Mouse (Mus musculus) liver, embryonic 11.5 days (tissue): ENCODE measurements at regions not wholly inside any gene's neighbourhood (a gene's known extent, or its start where the extent isn't known, plus 50 kb on each side); places are given as distances from the start of the nearest gene placed in this dataset.

Experiments used
- ATAC-seq: fragments of 200-750 bp; cut with Nextera tagmentation; replicated peaks from 2 replicates; pipeline ENCODE4 v1.8.0; 2017; ENCODE audit warnings: moderate number of reproducible peaks, mild to moderate bottlenecking, moderate TSS enrichment, moderate library complexity; ENCODE audit not compliant: low FRiP score
- DNase-seq: peaks from one replicate; pipeline ENCODE4 v3.0.0-alpha.2; 2017; ENCODE audit warnings: low spot score
- H3K27ac ChIP-seq: fragments of 300-500 bp; sonication (generic); 2 replicates; pipeline ENCODE4 v1.5.1; 2014; ENCODE audit warnings: mild to moderate bottlenecking, low read depth, low read length, control low read depth
- H3K27me3 ChIP-seq: fragments of 300-500 bp; sonication (generic); replicated peaks from 2 replicates; pipeline ENCODE4 v1.6.1; 2014; ENCODE audit warnings: low read length, mixed read lengths; ENCODE audit not compliant: control insufficient read depth, insufficient read depth
- H3K36me3 ChIP-seq: fragments of 300-500 bp; sonication (generic); 2 replicates; pipeline ENCODE4 v1.6.1; 2014; ENCODE audit warnings: mild to moderate bottlenecking, low read length, moderate library complexity, mixed read lengths; ENCODE audit not compliant: control insufficient read depth, insufficient read depth
- H3K4me1 ChIP-seq: fragments of 300-500 bp; sonication (generic); replicated peaks from 2 replicates; pipeline ENCODE4 v1.6.1; 2014; ENCODE audit warnings: low read length, mixed read lengths; ENCODE audit not compliant: control insufficient read depth, insufficient read depth
- H3K4me2 ChIP-seq: fragments of 300-500 bp; sonication (generic); 2 replicates; pipeline ENCODE4 v1.6.1; 2014; ENCODE audit warnings: mild to moderate bottlenecking, control low read depth, moderate library complexity
- H3K4me3 ChIP-seq: fragments of 300-500 bp; sonication (generic); 2 replicates; pipeline ENCODE4 v1.5.1; 2014; ENCODE audit warnings: low read depth, low read length, control low read depth
- H3K9ac ChIP-seq: fragments of 300-500 bp; sonication (generic); 2 replicates; pipeline ENCODE4 v1.6.1; 2014; ENCODE audit warnings: low read depth, low read length, control low read depth
- H3K9me3 ChIP-seq: fragments of 300-500 bp; sonication (generic); 2 replicates; pipeline ENCODE4 v1.6.1; 2016; ENCODE audit warnings: low read length, inconsistent platforms, mixed read lengths; ENCODE audit not compliant: control insufficient read depth
- WGBS: fragments of 180-500 bp; shearing (Covaris S2); extraction: QIAGEN DNeasy Blood & Tissue Kit; methylation state at CpG from one replicate; pipeline ENCODE4 v1.1.7; 2014; 5-methylcytosine and 5-hydroxymethylcytosine counted together

DNA sequence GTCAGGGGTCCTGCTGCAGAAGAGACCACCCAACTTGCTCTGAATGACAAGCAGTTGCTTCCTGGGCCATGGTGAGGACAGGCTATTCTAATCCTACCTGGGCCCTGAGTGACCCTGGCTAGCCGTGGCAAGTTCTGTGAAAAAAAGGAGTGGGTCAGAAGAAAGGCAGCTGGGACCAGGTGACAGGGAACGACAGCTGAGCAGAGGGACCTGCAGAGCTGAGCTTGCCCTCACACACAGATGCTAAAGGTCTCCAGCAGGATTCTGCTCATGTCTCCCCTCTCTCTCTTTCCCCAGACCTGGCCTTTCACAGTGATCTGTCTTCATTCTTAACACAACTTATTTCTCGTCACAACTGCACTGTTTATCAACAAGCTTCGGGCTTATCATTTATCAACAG lies 206.4 kb downstream of the Gm12728 start:
- H3K4me2 ChIP-seq = no peak overlapping the region
- H3K4me1 ChIP-seq = no peaks in the 10 kb centered on the region
- no peaks in the 10 kb centered on the region for H3K9me3 ChIP-seq
- DNase-seq (no peak), ATAC-seq (no peak)
- H3K27me3 ChIP-seq = no peaks in the 10 kb centered on the region
- no peak overlapping the region for H3K27ac ChIP-seq
- no peak overlapping the region for H3K4me3 ChIP-seq
- no peak overlapping the region for H3K9ac ChIP-seq
- no peaks in the 10 kb centered on the region for H3K36me3 ChIP-seq
- 56% methylated on average over 4 of the region's 4 CpGs for WGBS

DNA sequence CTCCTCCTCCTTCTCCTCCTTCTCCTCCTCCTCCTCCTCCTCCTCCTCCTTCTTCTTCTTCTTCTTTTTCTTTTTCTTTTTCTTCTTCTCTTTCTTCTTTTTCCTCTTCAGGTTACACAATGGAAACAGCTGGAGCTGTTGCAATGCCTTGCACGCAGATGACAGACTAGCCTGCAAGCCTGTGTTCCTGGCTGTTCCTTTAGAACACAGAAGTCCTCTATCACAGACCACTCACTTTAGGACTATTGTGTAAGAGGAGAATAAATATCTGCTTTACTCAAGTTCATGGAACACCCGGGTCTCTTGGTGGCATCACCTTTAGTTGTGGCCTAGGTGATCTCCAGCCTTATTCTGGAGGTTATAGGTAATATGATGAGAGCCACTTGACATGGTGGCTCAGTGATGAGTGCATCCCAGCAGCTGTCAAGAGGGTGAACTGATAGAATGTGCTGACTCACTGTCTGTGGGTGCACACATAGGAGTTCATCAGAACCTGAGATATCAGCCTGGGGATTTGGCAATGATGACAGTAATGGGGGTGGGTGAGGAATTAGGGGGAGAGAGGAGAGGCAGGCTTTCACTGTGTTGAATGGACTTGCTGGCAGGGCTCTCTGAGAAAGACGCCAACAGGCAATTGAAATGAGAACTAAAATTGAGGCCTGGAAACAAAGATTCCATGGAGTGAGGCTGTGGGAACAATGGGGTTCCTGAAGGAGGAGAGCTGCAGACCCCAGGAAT lies 207.4 kb downstream of the Gm12728 start:
- no peak overlapping the region for H3K9ac ChIP-seq
- no peak overlapping the region for H3K4me3 ChIP-seq
- no peaks in the 10 kb centered on the region for H3K36me3 ChIP-seq
- DNase-seq (no peak), ATAC-seq (no peak)
- H3K4me2 ChIP-seq = no peak overlapping the region
- H3K9me3 ChIP-seq = no peaks in the 10 kb centered on the region
- 69% methylated on average over 3 of the region's 3 CpGs for WGBS
- H3K4me1 ChIP-seq = no peaks in the 10 kb centered on the region
- H3K27me3 ChIP-seq = no peaks in the 10 kb centered on the region
- no peak overlapping the region for H3K27ac ChIP-seq

DNA sequence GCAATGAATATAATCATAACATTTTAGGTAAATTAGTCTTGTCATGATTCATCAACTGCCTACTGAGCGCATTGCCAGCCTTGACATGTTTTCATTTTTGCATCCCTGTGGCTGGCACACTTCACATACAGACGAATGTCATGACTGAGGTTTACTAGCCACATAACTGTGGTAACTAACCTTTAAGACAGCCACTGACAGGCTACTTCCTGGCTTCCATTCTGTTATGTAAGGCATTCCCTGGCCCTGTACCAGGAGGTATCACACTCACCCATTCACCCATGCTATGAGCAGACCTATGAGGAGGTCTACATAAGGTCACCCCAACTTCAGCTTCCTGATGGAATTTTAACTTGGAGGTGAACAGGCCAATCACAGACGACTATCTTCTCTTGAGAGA lies 212.8 kb downstream of the Gm12728 start:
- Histone ChIP-seq H3K27me3 (no peaks in the 10 kb centered on the region), H3K4me2 (no peak overlapping the region), H3K9ac (no peak overlapping the region), H3K4me1 (no peaks in the 10 kb centered on the region), H3K9me3 (no peaks in the 10 kb centered on the region), H3K36me3 (no peaks in the 10 kb centered on the region), H3K4me3 (no peak overlapping the region), H3K27ac (no peak overlapping the region)
- DNase-seq = no peak
- no peak for ATAC-seq
- 77% methylated on average over 3 of the region's 3 CpGs for WGBS

DNA sequence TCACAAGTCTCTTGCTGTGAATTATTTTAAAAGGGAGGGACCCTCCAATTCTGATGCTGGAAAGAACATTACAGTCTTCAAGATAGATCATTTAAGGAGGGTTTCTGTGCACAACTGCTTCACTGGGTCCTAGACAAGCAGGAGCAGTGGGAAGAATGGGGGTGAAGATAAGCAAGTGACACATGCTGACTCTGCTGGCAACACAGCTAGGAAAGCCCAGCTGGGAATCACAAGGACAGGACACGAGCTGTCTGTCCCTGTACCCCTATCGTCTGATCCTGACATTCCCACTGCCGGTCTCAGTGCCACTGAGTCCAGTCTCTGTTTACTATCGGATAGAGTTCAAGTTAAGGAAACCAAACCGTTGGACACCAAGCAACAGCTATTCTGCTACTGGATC lies 216.3 kb downstream of the Gm12728 start:
- Histone ChIP-seq H3K9ac (no peak overlapping the region), H3K36me3 (no peaks in the 10 kb centered on the region)
- ATAC-seq = no peak

DNA sequence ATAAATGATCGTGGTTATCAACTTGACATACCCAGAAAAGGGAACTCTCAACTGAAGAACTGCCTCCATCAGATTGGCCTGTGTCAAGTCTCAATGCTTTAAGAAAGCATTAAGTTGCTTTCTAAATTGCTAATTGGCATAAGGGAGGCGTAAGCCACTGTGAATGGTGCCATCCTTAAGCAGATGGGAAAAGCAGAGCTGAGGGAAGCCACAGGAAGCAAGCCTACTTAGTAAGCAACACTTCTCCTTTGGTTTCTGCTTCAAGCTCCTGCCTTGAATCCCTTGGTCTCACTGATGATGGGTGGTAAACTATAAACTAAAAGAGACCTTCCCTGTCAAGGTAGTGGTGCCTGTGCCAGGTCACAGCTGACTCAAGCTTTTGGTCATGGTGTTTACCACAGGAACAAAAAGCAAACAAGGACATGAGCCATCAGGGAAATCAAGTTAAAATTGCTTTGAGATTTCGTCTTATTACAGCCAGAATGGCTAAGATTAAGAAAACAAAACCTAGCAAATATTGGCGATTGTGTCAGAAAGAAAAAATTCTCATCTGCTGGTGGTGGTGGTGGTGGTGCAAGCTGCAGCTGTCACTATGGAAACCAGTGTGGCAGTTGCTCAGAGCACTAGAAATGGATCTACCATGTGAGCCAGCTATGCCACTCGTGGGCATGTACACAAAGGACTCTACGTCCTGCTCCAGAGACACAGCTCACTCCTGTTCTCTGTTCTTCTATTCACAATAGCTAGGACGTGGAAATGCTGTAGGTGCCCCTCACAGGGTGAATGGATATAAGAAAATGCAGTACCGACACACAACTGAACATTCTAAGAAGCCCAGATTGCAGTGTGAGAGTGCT lies 217.9 kb downstream of the Gm12728 start:
- no peak overlapping the region for H3K27ac ChIP-seq

More for the DNA sequence above, 216.3 kb downstream of the Gm12728 start:
- no peak for DNase-seq
- no peaks in the 10 kb centered on the region for H3K4me1 ChIP-seq
- H3K27me3 ChIP-seq = no peaks in the 10 kb centered on the region
- H3K4me3 ChIP-seq = no peak overlapping the region
- no peak overlapping the region for H3K4me2 ChIP-seq
- H3K9me3 ChIP-seq = no peaks in the 10 kb centered on the region
- 86% methylated on average over 5 of the region's 5 CpGs for WGBS
- H3K27ac ChIP-seq = no peak overlapping the region

DNA sequence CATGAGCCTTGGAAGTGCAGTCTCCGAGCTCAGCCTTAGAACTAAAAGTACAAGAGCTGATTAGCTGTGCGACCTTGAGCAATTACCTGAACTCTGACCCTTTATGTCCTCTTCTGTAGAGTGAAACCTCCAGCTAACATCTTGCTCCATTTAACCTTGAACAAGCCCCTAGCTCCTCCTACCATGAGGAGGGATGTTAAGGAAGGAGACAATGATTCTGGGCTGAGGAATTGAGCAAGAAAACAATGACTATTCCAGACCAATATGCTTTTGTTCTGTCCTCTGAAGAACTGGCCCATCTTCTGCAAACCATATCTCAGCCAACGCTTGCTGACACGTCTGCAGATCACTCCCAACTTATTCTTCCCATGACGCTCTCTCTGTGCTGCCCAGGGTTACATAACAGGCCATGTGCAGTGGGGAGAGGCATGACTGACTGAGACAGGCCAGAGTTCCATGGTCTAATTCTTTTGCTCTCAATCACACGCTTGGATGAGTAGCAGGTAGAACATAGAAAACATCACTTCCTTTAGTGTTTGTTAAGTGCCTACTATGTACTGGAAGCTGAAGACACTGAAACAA lies 227.5 kb downstream of the Gm12728 start:
- Histone ChIP-seq H3K4me1 (no peaks in the 10 kb centered on the region), H3K27ac (no peak overlapping the region), H3K4me2 (no peak overlapping the region), H3K36me3 (no peaks in the 10 kb centered on the region), H3K9me3 (no peaks in the 10 kb centered on the region), H3K9ac (no peak overlapping the region), H3K4me3 (no peak overlapping the region), H3K27me3 (no peaks in the 10 kb centered on the region)
- 81% methylated on average over 6 of the region's 6 CpGs for WGBS
- ATAC-seq (no peak), DNase-seq (no peak)

More for the DNA sequence above, 217.9 kb downstream of the Gm12728 start:
- no peaks in the 10 kb centered on the region for H3K4me1 ChIP-seq
- WGBS = 64% methylated on average over 8 of the region's 8 CpGs
- H3K9ac ChIP-seq = no peak overlapping the region
- H3K4me3 ChIP-seq = no peak overlapping the region
- H3K9me3 ChIP-seq = no peaks in the 10 kb centered on the region
- no peaks in the 10 kb centered on the region for H3K27me3 ChIP-seq
- ATAC-seq = no peak
- H3K4me2 ChIP-seq = no peak overlapping the region
- DNase-seq = no peak
- H3K36me3 ChIP-seq = no peaks in the 10 kb centered on the region

DNA sequence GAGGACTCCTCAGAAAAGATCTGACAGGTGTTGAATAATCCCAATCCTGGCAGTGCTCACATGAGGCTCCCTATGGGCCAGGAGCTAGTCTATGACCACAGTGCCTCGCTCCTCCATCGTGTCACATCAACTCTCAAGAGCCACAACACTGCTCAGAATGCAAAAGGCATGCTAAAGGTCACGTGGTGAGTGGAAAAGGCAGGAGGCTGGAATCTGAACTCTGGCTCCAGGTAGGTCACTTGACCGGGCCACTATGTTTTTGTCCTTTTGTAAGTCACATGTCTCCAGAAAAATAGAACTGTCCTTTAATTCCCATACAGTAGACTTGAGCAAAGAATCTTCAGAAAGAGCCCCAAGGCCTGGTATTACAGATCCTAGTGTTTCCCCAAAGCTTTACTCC lies 229.3 kb downstream of the Gm12728 start:
- no peaks in the 10 kb centered on the region for H3K36me3 ChIP-seq
- no peak overlapping the region for H3K9ac ChIP-seq
- ATAC-seq = no peak
- 52% methylated on average over 4 of the region's 4 CpGs for WGBS
- no peak for DNase-seq
- H3K27me3 ChIP-seq = no peaks in the 10 kb centered on the region
- H3K4me1 ChIP-seq = no peaks in the 10 kb centered on the region
- no peaks in the 10 kb centered on the region for H3K9me3 ChIP-seq
- H3K4me2 ChIP-seq = no peak overlapping the region
- no peak overlapping the region for H3K27ac ChIP-seq
- no peak overlapping the region for H3K4me3 ChIP-seq

DNA sequence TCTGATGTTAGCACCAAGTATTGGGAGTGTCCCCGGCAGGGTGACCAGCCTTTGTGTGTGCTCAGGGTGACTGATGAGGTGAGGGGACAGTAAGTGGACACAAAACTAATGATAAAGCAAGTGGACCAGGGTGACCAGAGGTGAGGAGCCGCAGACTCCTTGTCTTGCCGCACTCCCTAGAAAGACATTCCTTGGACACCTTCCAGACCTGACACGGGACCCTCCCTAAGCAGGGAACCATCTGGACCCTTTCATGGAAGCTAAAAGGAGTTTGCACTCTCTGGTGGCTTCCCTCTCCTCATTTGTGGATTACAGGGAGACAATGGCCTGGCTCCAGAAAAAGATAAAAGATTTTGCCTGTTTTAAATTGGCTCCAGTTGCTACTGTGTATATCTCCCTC lies 230.7 kb downstream of the Gm12728 start:
- no peaks in the 10 kb centered on the region for H3K36me3 ChIP-seq
- DNase-seq (no peak), ATAC-seq (no peak)
- no peak overlapping the region for H3K4me2 ChIP-seq
- no peaks in the 10 kb centered on the region for H3K4me1 ChIP-seq
- no peak overlapping the region for H3K27ac ChIP-seq
- H3K9me3 ChIP-seq = no peaks in the 10 kb centered on the region
- H3K4me3 ChIP-seq = no peak overlapping the region
- 62% methylated on average over 4 of the region's 4 CpGs for WGBS
- no peak overlapping the region for H3K9ac ChIP-seq
- H3K27me3 ChIP-seq = no peaks in the 10 kb centered on the region
